Mouse (Mus musculus) left cerebral cortex, postnatal 4 days (tissue): ENCODE measurements at regions not wholly inside any gene's neighbourhood (a gene's known extent, or its start where the extent isn't known, plus 50 kb on each side); places are given as distances from the start of the nearest gene placed in this dataset. TPM values are rescaled to one million over a fixed set of nuclear protein-coding genes. Genes with fewer than 3 reads are reported as not detected.

Experiments used
- DNase-seq: peaks from one replicate; pipeline ENCODE4 v3.0.0-alpha.2; 2022
- intact Hi-C: fragments of 180-260 bp; cut with DNase I; formaldehyde crosslinking; loops from one replicate; pipeline ENCODE4 v1.15.1; 2025
- microRNA-seq: library from miRNA; unstranded; fragments of <30 nt; microRNA quantifications from one replicate; pipeline ENCODE4 v1.2.0, GENCODE M21; 2022

- intact Hi-C loops, result no loop called here
- DNase-seq, result peak; percentile 87
Measured at GRCm38 (mm10) chr1:73089636-73090035, 73.9 kb upstream of the Tnp1 start.

- no peak for DNase-seq
Measured at GRCm38 (mm10) chr1:73088494-73088893, 72.8 kb upstream of the Tnp1 start.

GRCm38 (mm10) chr1:73084946-73085345 lies 69.2 kb upstream of the Tnp1 start:
- intact Hi-C loops, result no loop called here
- DNase-seq, result no peak

More at GRCm38 (mm10) chr1:73088494-73088893, 72.8 kb upstream of the Tnp1 start:
- intact Hi-C loops, result no loop called here

- intact Hi-C loops, result no loop called here
- DNase-seq, result no peak
Measured at GRCm38 (mm10) chr1:73083396-73083795, 67.7 kb upstream of the Tnp1 start.

GRCm38 (mm10) chr1:73079518-73079917 lies 63.8 kb upstream of the Tnp1 start:
- intact Hi-C loops, result no loop called here
- DNase-seq, result no peak

GRCm38 (mm10) chr1:73077156-73077555 lies 61.4 kb upstream of the Tnp1 start:
- peak; percentile 56 for DNase-seq
- intact Hi-C loops, result no loop called here

- DNase-seq, result peak; percentile 81
- intact Hi-C loops, result no loop called here
Measured at GRCm38 (mm10) chr1:73075699-73076373, 60.1 kb upstream of the Tnp1 start.

GRCm38 (mm10) chr1:73075159-73075558 lies 59.5 kb upstream of the Tnp1 start:
- intact Hi-C loops, result no loop called here
- no peak for DNase-seq

- peak; percentile 57 for DNase-seq
- intact Hi-C loops, result no loop called here
Measured at GRCm38 (mm10) chr1:73074525-73074924, 58.8 kb upstream of the Tnp1 start.

GRCm38 (mm10) chr1:73072237-73072904 lies 56.7 kb upstream of the Tnp1 start:
- intact Hi-C loops, result no loop called here
- DNase-seq, result no peak

- intact Hi-C loops, result no loop called here
- no peak for DNase-seq
Measured at GRCm38 (mm10) chr1:73070126-73070525, 54.4 kb upstream of the Tnp1 start.

Small RNAs in the stretch of these regions (microRNA-seq; reads per million reads assigned to microRNA genes)
- not detected for gene Mir6351
